Mouse (Mus musculus): ENCODE data around the gene H2-DMb1. TPM values are rescaled to one million over a fixed set of nuclear protein-coding genes. Genes with fewer than 3 reads are reported as not detected.

The H2-DMb1 gene
- polyA plus RNA-seq, 1 experiment from 2014 or later = 2.1 TPM

GRCm38 (mm10) chr17:34188010-34188409, 35.1 kb downstream of the H2-DMb1 start:
- H3K27me3 ChIP-seq = peaks cover 96% of the 10 kb centered on the region
- peak overlapping the region; percentile 39 for H3K4me3 ChIP-seq
- WGBS = 3% methylated on average over 20 of the region's 20 CpGs
- H3K9ac ChIP-seq = peak overlapping the region; percentile 45
- no peak for ATAC-seq (ENCODE audit: low FRiP score)
- no peaks in the 10 kb centered on the region for H3K36me3 ChIP-seq
- no peaks in the 10 kb centered on the region for H3K9me3 ChIP-seq (replicated peaks)
- H3K4me2 ChIP-seq (replicated peaks) = peak overlapping the region; percentile 84
- peaks cover 17% of the 10 kb centered on the region for H3K4me1 ChIP-seq
- no peak overlapping the region for H3K27ac ChIP-seq

GRCm38 (mm10) chr17:34188986-34189385, 36.1 kb downstream of the H2-DMb1 start:
- Histone ChIP-seq H3K27me3 (peaks cover 96% of the 10 kb centered on the region), H3K4me2 (replicated peaks) (no peak overlapping the region), H3K4me1 (peaks cover 17% of the 10 kb centered on the region), H3K9ac (no peak overlapping the region), H3K4me3 (no peak overlapping the region), H3K9me3 (replicated peaks) (no peaks in the 10 kb centered on the region), H3K27ac (no peak overlapping the region), H3K36me3 (no peaks in the 10 kb centered on the region)
- ATAC-seq (ENCODE audit: low FRiP score) = no peak
- WGBS = 77% methylated on average over 6 of the region's 6 CpGs

GRCm38 (mm10) chr17:34192852-34193251, 40.0 kb downstream of the H2-DMb1 start:
- Histone ChIP-seq H3K36me3 (no peaks in the 10 kb centered on the region), H3K9me3 (replicated peaks) (no peaks in the 10 kb centered on the region), H3K4me2 (replicated peaks) (no peak overlapping the region), H3K9ac (no peak overlapping the region), H3K4me1 (peaks cover 11% of the 10 kb centered on the region), H3K27me3 (peaks cover 98% of the 10 kb centered on the region), H3K27ac (no peak overlapping the region), H3K4me3 (no peak overlapping the region)
- no peak for ATAC-seq (ENCODE audit: low FRiP score)
- 31% methylated on average over 16 of the region's 16 CpGs for WGBS

GRCm38 (mm10) chr17:34193468-34193867, 40.6 kb downstream of the H2-DMb1 start:
- peaks cover 12% of the 10 kb centered on the region for H3K4me1 ChIP-seq
- H3K4me2 ChIP-seq (replicated peaks) = no peak overlapping the region
- WGBS = 54% methylated on average over 8 of the region's 8 CpGs
- H3K9ac ChIP-seq = no peak overlapping the region
- H3K36me3 ChIP-seq = no peaks in the 10 kb centered on the region
- no peak overlapping the region for H3K27ac ChIP-seq
- H3K27me3 ChIP-seq = peaks cover 98% of the 10 kb centered on the region
- ATAC-seq (ENCODE audit: low FRiP score) = no peak
- no peak overlapping the region for H3K4me3 ChIP-seq
- H3K9me3 ChIP-seq (replicated peaks) = no peaks in the 10 kb centered on the region

- no peak overlapping the region for H3K9ac ChIP-seq
- H3K9me3 ChIP-seq (replicated peaks) = no peaks in the 10 kb centered on the region
- peaks cover 12% of the 10 kb centered on the region for H3K4me1 ChIP-seq
- no peak overlapping the region for H3K4me3 ChIP-seq
- no peak for ATAC-seq (ENCODE audit: low FRiP score)
- H3K27ac ChIP-seq = no peak overlapping the region
- H3K27me3 ChIP-seq = peaks cover 99% of the 10 kb centered on the region
- WGBS = 90% methylated on average over 4 of the region's 4 CpGs
- H3K4me2 ChIP-seq (replicated peaks) = no peak overlapping the region
- H3K36me3 ChIP-seq = no peaks in the 10 kb centered on the region
Measured at GRCm38 (mm10) chr17:34194723-34195122, 41.9 kb downstream of the H2-DMb1 start.

- H3K9ac ChIP-seq = no peak overlapping the region
- no peaks in the 10 kb centered on the region for H3K36me3 ChIP-seq
- H3K27me3 ChIP-seq = peaks cover 97% of the 10 kb centered on the region
- no peak overlapping the region for H3K4me3 ChIP-seq
- peak overlapping the region; percentile 64; the same call in 1 of the 2 replicates for H3K4me2 ChIP-seq (replicated peaks)
- no peak for ATAC-seq (ENCODE audit: low FRiP score)
- H3K27ac ChIP-seq = no peak overlapping the region
- peaks cover 12% of the 10 kb centered on the region for H3K4me1 ChIP-seq
- no peaks in the 10 kb centered on the region for H3K9me3 ChIP-seq (replicated peaks)
- WGBS = 35% methylated on average over 12 of the region's 12 CpGs
Measured at GRCm38 (mm10) chr17:34196491-34196890, 43.6 kb downstream of the H2-DMb1 start.

GRCm38 (mm10) chr17:34196941-34197894, 44.3 kb downstream of the H2-DMb1 start, which contains the start of gene Psmb8:
Gene Psmb8, plus strand, starts transcription at chr17:34197721.
- H3K9ac ChIP-seq = 0 out of 2 replicates have a peak within 1 kb of the TSS, but pooled peaks have one; percentile 8
- H3K4me3 ChIP-seq = peak within 1 kb of the TSS; percentile 37
- no peak within 1 kb of the TSS for H3K27ac ChIP-seq
- no peaks in the 10 kb centered on the region for H3K9me3 ChIP-seq (replicated peaks)
- no peaks in the 10 kb centered on the region for H3K36me3 ChIP-seq
- H3K4me1 ChIP-seq = peaks cover 12% of the 10 kb centered on the region
- peaks cover 93% of the 10 kb centered on the region for H3K27me3 ChIP-seq
- ATAC-seq (ENCODE audit: low FRiP score) = peak; percentile 84
- WGBS = 5% methylated on average over 41 of the region's 41 CpGs
- H3K4me2 ChIP-seq (replicated peaks) = peak within 1 kb of the TSS; percentile 64

- ATAC-seq (ENCODE audit: low FRiP score) = peak; percentile 57
- Histone ChIP-seq H3K36me3 (no peaks in the 10 kb centered on the region), H3K27me3 (peaks cover 88% of the 10 kb centered on the region), H3K4me2 (replicated peaks) (peak overlapping the region; percentile 64), H3K9ac (0 out of 2 replicates have a peak overlapping the region, but pooled peaks have one; percentile 8), H3K27ac (no peak overlapping the region), H3K9me3 (replicated peaks) (no peaks in the 10 kb centered on the region), H3K4me3 (peak overlapping the region; percentile 37), H3K4me1 (peaks cover 12% of the 10 kb centered on the region)
- 2% methylated on average over 32 of the region's 32 CpGs for WGBS
Measured at GRCm38 (mm10) chr17:34197904-34198520, 45.1 kb downstream of the H2-DMb1 start.

- WGBS = 7% methylated on average over 11 of the region's 11 CpGs
- H3K4me3 ChIP-seq = peak overlapping the region; percentile 37
- H3K9ac ChIP-seq = 0 out of 2 replicates have a peak overlapping the region, but pooled peaks have one; percentile 8
- H3K27ac ChIP-seq = no peak overlapping the region
- ATAC-seq (ENCODE audit: low FRiP score) = no peak
- H3K36me3 ChIP-seq = no peaks in the 10 kb centered on the region
- H3K27me3 ChIP-seq = peaks cover 88% of the 10 kb centered on the region
- H3K9me3 ChIP-seq (replicated peaks) = no peaks in the 10 kb centered on the region
- H3K4me1 ChIP-seq = peaks cover 12% of the 10 kb centered on the region
- H3K4me2 ChIP-seq (replicated peaks) = peak overlapping the region; percentile 64
Measured at GRCm38 (mm10) chr17:34198521-34198912, 45.6 kb downstream of the H2-DMb1 start.

- 64% methylated on average over 12 of the region's 12 CpGs for WGBS
- no peaks in the 10 kb centered on the region for H3K36me3 ChIP-seq
- H3K9ac ChIP-seq = no peak overlapping the region
- H3K27ac ChIP-seq = no peak overlapping the region
- H3K4me3 ChIP-seq = no peak overlapping the region
- no peak for ATAC-seq (ENCODE audit: low FRiP score)
- H3K4me1 ChIP-seq = peaks cover 12% of the 10 kb centered on the region
- H3K9me3 ChIP-seq (replicated peaks) = no peaks in the 10 kb centered on the region
- H3K27me3 ChIP-seq = peaks cover 87% of the 10 kb centered on the region
- no peak overlapping the region for H3K4me2 ChIP-seq (replicated peaks)
Measured at GRCm38 (mm10) chr17:34199050-34199619, 46.3 kb downstream of the H2-DMb1 start.

- Histone ChIP-seq H3K4me1 (peaks cover 16% of the 10 kb centered on the region), H3K9me3 (replicated peaks) (no peaks in the 10 kb centered on the region), H3K27ac (no peak overlapping the region), H3K27me3 (peaks cover 84% of the 10 kb centered on the region), H3K4me3 (no peak overlapping the region), H3K4me2 (replicated peaks) (no peak overlapping the region), H3K36me3 (no peaks in the 10 kb centered on the region), H3K9ac (no peak overlapping the region)
- ATAC-seq (ENCODE audit: low FRiP score) = no peak
- 86% methylated on average over 10 of the region's 10 CpGs for WGBS
Measured at GRCm38 (mm10) chr17:34200047-34200446, 47.2 kb downstream of the H2-DMb1 start.
